Mouse (Mus musculus) neutrophil, adult 65 days (primary cell): ENCODE results near the gene Nlrp6. TPM values are rescaled to one million over a fixed set of nuclear protein-coding genes. Genes with fewer than 3 reads are reported as not detected.

Experiments
- total RNA-seq: library from RNA; stranded (reverse); gene quantifications from 2 replicates; pipeline ENCODE4 v1.2.4, GENCODE M21; 2023

Gene Nlrp6
- total RNA-seq = not detected in 2 replicates

DNA sequence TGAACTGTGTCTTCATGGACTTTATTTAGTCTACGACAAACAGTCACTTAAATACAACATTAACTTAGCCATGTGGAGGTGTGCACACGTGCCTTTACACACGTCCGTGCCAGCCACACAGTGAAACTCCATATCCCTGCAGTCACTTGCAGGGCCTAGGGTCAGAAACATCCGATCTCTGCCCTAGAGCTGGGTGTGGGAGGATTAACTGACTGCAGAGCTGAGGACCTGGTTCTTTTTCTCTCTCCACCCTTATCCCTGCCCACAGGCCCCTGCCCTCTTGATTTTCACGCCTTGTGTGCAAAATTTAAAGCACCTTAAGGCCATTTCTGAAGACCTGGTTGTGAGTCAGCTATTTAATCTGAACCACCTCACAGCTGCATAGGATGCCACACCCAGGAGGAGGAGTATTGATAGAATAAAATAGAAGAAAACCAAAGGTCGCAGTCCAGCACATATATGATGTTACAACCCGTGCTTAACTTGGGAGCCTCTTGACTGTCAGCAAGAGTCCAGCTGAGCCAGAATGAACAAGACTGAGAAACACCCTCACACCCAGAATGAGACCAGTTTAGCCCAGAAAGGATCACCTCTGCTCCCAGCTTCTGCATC lies at the start of gene Nlrp6:
Nlrp6 (plus strand) TSS at position 485 of the 612 bp plus-strand sequence.

DNA sequence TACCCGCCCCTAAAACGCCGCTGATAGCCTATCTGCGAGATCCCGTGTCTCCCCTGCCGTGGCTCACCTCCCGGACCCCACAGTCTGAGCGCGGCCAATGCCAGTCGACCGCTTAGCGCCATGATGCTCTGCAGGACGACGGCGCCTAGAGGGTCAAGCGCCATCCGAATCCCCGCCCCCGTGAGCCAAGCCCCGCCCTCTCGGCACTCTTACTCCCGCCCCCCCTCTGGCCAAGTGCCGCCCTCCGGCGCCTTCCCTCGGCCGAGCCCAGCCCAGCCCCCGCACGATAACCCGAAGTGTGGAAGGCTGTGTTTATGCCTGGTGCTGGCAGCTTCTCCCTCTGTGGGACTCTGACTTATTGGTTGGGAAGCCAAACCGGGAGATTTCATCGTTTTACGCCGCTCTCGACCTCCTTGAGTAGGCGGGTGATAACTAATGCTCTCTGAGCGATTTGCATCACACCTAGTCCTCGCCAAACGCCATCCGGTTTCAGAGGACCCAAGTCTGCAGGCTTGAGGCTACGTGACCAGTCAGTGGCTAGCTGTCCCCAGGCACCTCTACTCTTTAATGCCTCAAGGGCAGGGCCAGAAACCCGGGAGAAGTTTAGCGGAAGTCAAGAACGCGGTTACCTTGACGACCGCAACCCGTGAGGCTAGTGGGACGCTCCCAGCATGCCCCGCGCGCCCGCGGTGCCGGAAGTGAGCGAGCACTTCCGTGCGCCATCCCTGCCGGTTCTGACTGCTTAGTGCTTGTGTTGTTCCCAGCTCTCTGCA lies 38.8 kb upstream of the Nlrp6 start, which contains the start of the genes Psmd13 and Sirt3:
Psmd13 (plus strand) TSS at position 273 of the 773 bp plus-strand sequence.
Sirt3 (minus strand) TSS at position 614 of the 773 bp plus-strand sequence.

DNA sequence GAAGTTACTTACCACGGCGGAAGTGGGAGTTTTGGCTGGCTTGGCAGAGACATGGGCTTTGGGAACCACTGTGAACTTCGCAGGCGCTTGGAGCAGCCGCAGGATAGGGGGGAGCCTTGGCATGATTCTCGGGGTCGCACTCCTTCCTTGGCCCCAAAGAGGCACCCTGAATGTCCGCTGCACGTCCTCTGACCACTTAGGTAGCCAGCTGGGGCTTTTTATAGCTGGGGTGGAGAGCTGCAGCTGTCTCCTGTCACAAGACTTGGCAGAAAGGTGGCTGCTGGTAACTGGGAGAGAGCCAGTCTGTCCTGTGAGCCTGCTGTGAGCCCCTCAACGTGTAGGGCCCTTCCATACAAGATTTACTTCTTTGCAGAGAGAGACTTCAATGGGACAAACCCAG lies 20.5 kb upstream of the Nlrp6 start, which contains the start of gene Cox8b:
Cox8b (minus strand) TSS at position 227 of the 400 bp plus-strand sequence.

DNA sequence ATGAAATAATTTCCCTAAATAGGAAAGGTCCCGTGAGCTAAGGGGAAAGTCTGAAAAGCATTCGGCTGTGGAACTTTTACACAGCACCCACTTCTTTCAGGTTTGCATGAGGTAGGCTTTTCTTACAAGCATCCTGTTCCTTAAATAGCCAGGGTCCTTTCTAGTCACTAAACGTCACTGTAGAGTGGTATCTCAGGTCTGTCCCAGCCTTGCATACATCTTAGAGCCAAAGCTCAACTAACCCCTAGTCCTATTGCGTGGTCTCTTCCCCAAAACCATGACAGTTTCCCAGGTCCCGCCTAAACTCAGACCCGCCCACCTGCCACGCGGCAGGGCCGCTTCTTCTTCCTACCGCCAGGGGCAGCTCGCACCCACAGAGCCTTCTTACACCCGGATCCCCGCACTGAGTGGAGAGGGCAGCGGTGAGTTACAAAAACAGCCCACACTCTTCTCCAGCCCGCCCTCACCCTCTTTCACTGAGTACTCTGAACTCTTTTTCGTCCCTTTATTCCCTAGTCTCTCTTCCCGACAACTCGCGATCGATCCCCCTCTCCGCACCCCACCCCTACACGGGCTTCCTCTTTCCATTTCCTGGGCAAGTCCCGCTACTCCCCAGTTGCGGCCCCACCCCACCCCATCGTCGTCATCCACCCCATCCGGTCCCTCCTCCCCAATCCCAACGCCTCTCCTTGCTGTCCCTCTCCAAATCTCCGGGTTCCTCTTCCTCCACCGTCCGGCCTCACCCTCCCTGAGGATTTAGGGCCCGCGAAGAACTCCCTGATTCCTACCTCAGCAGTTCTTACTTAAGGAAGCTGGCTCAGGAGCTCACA lies 20.7 kb downstream of the Nlrp6 start, which contains the start of gene Pgghg:
Pgghg (plus strand) TSS at position 170 of the 830 bp plus-strand sequence.

DNA sequence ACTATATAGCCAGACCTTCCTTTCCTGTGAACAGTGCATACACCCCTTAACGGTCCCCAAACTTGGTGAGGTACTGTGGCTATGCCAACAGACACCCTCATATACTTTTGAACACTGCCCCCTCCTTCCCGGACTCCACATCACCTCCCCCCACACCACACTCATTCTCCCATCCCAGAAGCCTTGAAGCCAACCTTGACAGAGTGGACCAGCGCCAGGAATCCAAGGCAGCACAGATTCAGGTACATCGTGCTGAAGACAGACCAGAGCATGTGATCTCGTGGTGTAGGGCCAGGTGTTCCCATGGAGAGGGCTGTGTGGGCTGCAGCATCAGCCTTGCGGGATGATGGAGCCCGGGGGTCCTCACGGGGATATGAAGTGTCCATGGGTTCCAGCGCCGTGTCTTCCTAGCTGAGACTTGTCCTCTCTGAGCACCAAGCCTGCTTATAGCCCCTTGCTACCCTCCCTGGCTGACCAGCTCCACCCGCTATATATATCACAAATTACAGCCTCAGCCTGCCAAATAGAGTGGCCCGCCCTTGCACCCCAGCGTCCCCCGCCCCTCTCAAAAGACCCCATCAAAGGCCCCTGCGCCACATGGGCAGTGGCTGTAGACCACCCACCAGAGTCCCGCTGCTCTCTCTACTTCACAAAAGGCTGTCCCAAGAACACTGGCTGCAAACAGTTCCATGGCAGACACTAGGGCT lies 29.3 kb downstream of the Nlrp6 start, which contains the start of gene Ifitm5:
Ifitm5 (minus strand) TSS at position 468 of the 707 bp plus-strand sequence.

DNA sequence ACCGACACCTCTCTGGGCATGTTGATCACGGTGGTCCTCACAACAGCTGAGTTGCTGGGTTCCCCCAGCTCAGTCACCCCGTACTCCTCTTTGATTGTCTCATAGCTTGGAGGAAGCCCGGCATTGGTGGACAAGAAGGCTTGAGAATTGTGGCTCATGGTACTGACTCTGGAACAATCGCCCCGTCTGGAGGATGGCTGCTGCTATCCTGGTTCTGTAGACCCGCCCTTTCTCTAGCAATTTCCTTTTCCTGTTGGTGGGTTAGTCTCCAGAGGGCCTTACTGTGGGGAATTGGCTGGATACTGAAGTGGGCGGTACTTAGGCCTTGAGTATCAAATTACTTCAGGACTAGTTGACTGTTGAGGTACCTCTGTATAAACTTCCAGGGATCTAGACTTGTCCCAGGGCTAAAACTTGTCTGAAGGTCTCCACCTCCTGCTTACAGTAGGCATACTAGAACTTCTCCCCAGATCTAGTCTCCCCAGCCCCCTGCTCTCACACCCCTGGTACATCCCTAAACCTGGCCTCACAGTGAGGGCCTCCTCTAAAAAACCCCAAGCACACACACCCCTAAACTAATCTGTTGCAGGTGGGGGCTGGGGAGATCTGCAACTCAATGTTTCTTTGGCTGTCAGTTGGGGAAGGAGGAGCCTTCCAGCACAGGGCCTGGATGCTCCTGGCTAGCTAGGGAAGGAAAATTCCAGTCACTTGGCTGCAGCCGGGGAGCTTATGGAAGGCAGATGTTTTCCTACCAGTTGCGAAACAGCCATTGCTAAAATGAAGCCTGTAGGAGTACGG lies 35.3 kb downstream of the Nlrp6 start, which contains the start of the genes Gm45717 and Ifitm2:
Gm45717 (minus strand) TSS at position 180 of the 798 bp plus-strand sequence.
Ifitm2 (minus strand) TSS at position 230 of the 798 bp plus-strand sequence.

DNA sequence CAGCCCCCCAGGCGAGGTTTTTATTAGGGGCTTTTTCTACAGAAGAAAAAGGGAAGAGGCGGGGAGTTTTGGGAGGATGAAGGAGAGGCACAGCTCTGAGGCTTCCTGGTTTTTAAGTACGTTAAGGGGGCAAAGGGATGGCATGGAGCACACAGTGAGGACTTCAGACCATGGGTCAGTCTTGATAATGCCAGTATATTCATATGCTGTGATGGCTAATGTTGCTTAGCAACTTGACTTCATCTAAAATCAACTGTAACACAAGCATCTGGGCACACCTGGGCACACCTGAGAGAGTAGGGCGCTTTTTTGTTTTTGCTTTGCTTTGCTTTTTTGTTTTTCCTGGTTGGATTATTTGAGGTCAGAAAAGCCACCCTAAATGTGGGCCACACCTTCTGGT lies 46.2 kb downstream of the Nlrp6 start, which contains the start of gene Ifitm1:
Ifitm1 (plus strand) TSS at position 301 of the 400 bp plus-strand sequence.

Other genes with a start within 250 kb of the Nlrp6 start
- 0.13 TPM in 1 of 2 replicates, not detected in the other for gene Olfr45, start 239.0 kb upstream of the Nlrp6 start, total RNA-seq
- not detected in 2 replicates for gene Olfr541, start 223.6 kb upstream of the Nlrp6 start, total RNA-seq
- not detected in 2 replicates for gene Cyp2e1, start 157.2 kb upstream of the Nlrp6 start, total RNA-seq
- gene Syce1, start 133.1 kb upstream of the Nlrp6 start, total RNA-seq = not detected in 2 replicates
- gene Zfp941, start 98.7 kb upstream of the Nlrp6 start, total RNA-seq = not detected in 2 replicates
- gene Urah, start 85.9 kb upstream of the Nlrp6 start, total RNA-seq = not detected in 2 replicates
- gene Scgb1c1, start 75.4 kb upstream of the Nlrp6 start, total RNA-seq = not detected in 2 replicates
- gene Odf3, start 73.1 kb upstream of the Nlrp6 start, total RNA-seq = not detected in 2 replicates
- gene Gm45785, start 64.6 kb upstream of the Nlrp6 start, total RNA-seq = not detected in 2 replicates
- 98.6 and 113 TPM in 2 replicates for gene Ric8a, start 63.9 kb upstream of the Nlrp6 start, total RNA-seq
- gene Bet1l, start 63.3 kb upstream of the Nlrp6 start, total RNA-seq = 21.7 and 27.0 TPM in 2 replicates
- 110 and 137 TPM in 2 replicates for gene Psmd13, start 38.9 kb upstream of the Nlrp6 start, total RNA-seq
- 7.0 and 7.2 TPM in 2 replicates for gene Sirt3, start 38.6 kb upstream of the Nlrp6 start, total RNA-seq
- not detected in 2 replicates for gene Cox8b, start 20.5 kb upstream of the Nlrp6 start, total RNA-seq
- gene Pgghg, start 20.5 kb downstream of the Nlrp6 start, total RNA-seq = 19.6 and 25.0 TPM in 2 replicates
- gene Ifitm5, start 29.4 kb downstream of the Nlrp6 start, total RNA-seq = 0.73 and 1.7 TPM in 2 replicates
- gene Gm45717, start 35.0 kb downstream of the Nlrp6 start, total RNA-seq = not detected in 2 replicates
- gene Ifitm2, start 35.1 kb downstream of the Nlrp6 start, total RNA-seq = 357 and 529 TPM in 2 replicates
- gene Ifitm1, start 46.3 kb downstream of the Nlrp6 start, total RNA-seq = 416 and 495 TPM in 2 replicates
- 381 and 488 TPM in 2 replicates for gene Ifitm3, start 89.9 kb downstream of the Nlrp6 start, total RNA-seq
- gene Ifitm6, start 97.0 kb downstream of the Nlrp6 start, total RNA-seq = 593 and 1,068 TPM in 2 replicates
- gene Gm17387, start 108.2 kb downstream of the Nlrp6 start, total RNA-seq = not detected in 2 replicates
- gene B4galnt4, start 140.2 kb downstream of the Nlrp6 start, total RNA-seq = 0.34 and 0.82 TPM in 2 replicates
- 2.4 and 2.6 TPM in 2 replicates for gene Pkp3, start 157.3 kb downstream of the Nlrp6 start, total RNA-seq
- gene Sigirr, start 179.7 kb downstream of the Nlrp6 start, total RNA-seq = 4.4 and 5.0 TPM in 2 replicates
- gene Ano9, start 196.9 kb downstream of the Nlrp6 start, total RNA-seq = not detected in 2 replicates
- gene Ptdss2, start 201.5 kb downstream of the Nlrp6 start, total RNA-seq = 5.3 and 7.8 TPM in 2 replicates